In genomic region chr11:115370368-115370767, GRCm38 (mm10) we compare ENCODE assay signal across 42 mouse cellular contexts. TPM values are rescaled to one million over a fixed set of nuclear protein-coding genes. Genes with fewer than 3 reads are reported as not detected.
"Had no signal": no experiment of that assay in that cellular context is flagged by ENCODE, and none has a peak within 500 bp of the region (broad histone marks: within the 10 kb centered on the region; RNA-seq: fewer than 3 reads in every experiment).

No protein-coding gene starts in this region.

- ATAC-seq: hindbrain, embryonic 16.5 days; hindbrain, postnatal 0 days; inflammation-experienced regulatory T-cells, adult 6 months; intestine, embryonic 15.5 days; intestine, embryonic 16.5 days; intestine, postnatal 0 days had no signal

- H3K9me3 ChIP-seq: heart, embryonic 10.5 days; heart, embryonic 12.5 days; heart, embryonic 13.5 days; heart, embryonic 15.5 days; hindbrain, embryonic 10.5 days; hindbrain, embryonic 12.5 days; hindbrain, embryonic 13.5 days; hindbrain, embryonic 15.5 days; intestine, embryonic 15.5 days; kidney, embryonic 15.5 days had no signal

- H3K4me3 ChIP-seq: heart, embryonic 10.5 days; heart, embryonic 12.5 days; heart, embryonic 13.5 days; heart, embryonic 15.5 days; hindbrain, embryonic 10.5 days; hindbrain, embryonic 12.5 days; hindbrain, embryonic 13.5 days; hindbrain, embryonic 15.5 days; intestine, embryonic 15.5 days; kidney, embryonic 15.5 days; layer of hippocampus, adult 2 months had no signal

- DNase-seq: heart, postnatal 10 days; heart, postnatal 14 days; heart, postnatal 36 days; heart, postnatal 4 days; kidney, adult 11 months; kidney, adult 18-20 months; kidney, adult 2 months; kidney, adult 8-10 months; kidney, adult 9 months; kidney, postnatal 10 days; kidney, postnatal 14 days; kidney, postnatal 25 days; kidney, postnatal 36 days; kidney, postnatal 4 days; layer of hippocampus, adult 9-11 months; layer of hippocampus, postnatal 36 days had no signal

- H3K27ac ChIP-seq: heart, embryonic 10.5 days; heart, embryonic 13.5 days; heart, embryonic 15.5 days; hindbrain, embryonic 10.5 days; hindbrain, embryonic 12.5 days; hindbrain, embryonic 13.5 days; hindbrain, embryonic 14.5 days; hindbrain, embryonic 15.5 days; hindbrain, postnatal 0 days; intestine, embryonic 15.5 days; kidney, embryonic 15.5 days; kidney, postnatal 0 days; layer of hippocampus, adult 2 months had no signal

- H3K9ac ChIP-seq: heart, embryonic 12.5 days; heart, embryonic 13.5 days; heart, embryonic 15.5 days; hindbrain, embryonic 12.5 days; hindbrain, embryonic 13.5 days; hindbrain, embryonic 14.5 days; hindbrain, embryonic 15.5 days; intestine, embryonic 15.5 days; kidney, embryonic 15.5 days had no signal

- H3K36me3 ChIP-seq: heart, embryonic 10.5 days; heart, embryonic 12.5 days; heart, embryonic 13.5 days; heart, embryonic 15.5 days; hindbrain, embryonic 10.5 days; hindbrain, embryonic 12.5 days; hindbrain, embryonic 13.5 days; hindbrain, embryonic 15.5 days; intestine, embryonic 15.5 days; kidney, embryonic 15.5 days had no signal

RNA-seq across cellular contexts. Expression of gene Cdr2l, which starts 11.3 kb away (rescaled TPM):
- polyA plus RNA-seq: inflammation-experienced regulatory T-cells, adult 6 months had no signal

RNA-seq across cellular contexts. Expression of gene Otop3, which starts 35.8 kb away (rescaled TPM):
- total RNA-seq: heart, postnatal 10 days; heart, postnatal 14 days; heart, postnatal 25 days; heart, postnatal 36 days; heart, postnatal 4 days; hematopoietic stem cell, adult 5-6 weeks had no signal
- polyA plus RNA-seq: heart, embryonic 11.5 days; heart, embryonic 12.5 days; heart, embryonic 13.5 days; heart, embryonic 14.5 days; heart, embryonic 15.5 days; heart, embryonic 16.5 days; heart, postnatal 0 days; inflammation-experienced regulatory T-cells, adult 6 months; kidney, embryonic 14.5 days; kidney, embryonic 15.5 days; kidney, embryonic 16.5 days; kidney, postnatal 0 days had no signal

RNA-seq across cellular contexts. Expression of gene Ush1g, which starts 48.5 kb away (rescaled TPM):
- total RNA-seq: hematopoietic stem cell, adult 5-6 weeks had no signal
- polyA plus RNA-seq: hindbrain, embryonic 12.5 days; inflammation-experienced regulatory T-cells, adult 6 months; intestine, embryonic 15.5 days; kidney, embryonic 14.5 days; kidney, embryonic 15.5 days; kidney, embryonic 16.5 days; kidney, postnatal 0 days had no signal
